Mouse (Mus musculus): Measurements from ENCODE around the gene Adra2a. TPM values are rescaled to one million over a fixed set of nuclear protein-coding genes. Genes with fewer than 3 reads are reported as not detected.

Adra2a gene
- polyA plus RNA-seq, 1 experiment from 2014 or later = 0.11 TPM

- no peaks in the 10 kb centered on the region for H3K36me3 ChIP-seq
- no peak for ATAC-seq (ENCODE audit: insufficient number of reproducible peaks, insufficient read depth, low FRiP score, low TSS enrichment, low read depth)
- H3K27me3 ChIP-seq = no peaks in the 10 kb centered on the region
- H3K4me3 ChIP-seq (replicated peaks) = no peak overlapping the region
- H3K4me1 ChIP-seq (replicated peaks) = no peaks in the 10 kb centered on the region
- 79% methylated on average over 9 of the region's 9 CpGs for WGBS
- no peak overlapping the region for H3K4me2 ChIP-seq
- no peak overlapping the region for H3K9ac ChIP-seq (replicated peaks)
- H3K9me3 ChIP-seq = no peaks in the 10 kb centered on the region
- H3K27ac ChIP-seq = no peak overlapping the region
Measured at GRCm38 (mm10) chr19:54081303-54081702, 37.4 kb downstream of the Adra2a start.

DNA sequence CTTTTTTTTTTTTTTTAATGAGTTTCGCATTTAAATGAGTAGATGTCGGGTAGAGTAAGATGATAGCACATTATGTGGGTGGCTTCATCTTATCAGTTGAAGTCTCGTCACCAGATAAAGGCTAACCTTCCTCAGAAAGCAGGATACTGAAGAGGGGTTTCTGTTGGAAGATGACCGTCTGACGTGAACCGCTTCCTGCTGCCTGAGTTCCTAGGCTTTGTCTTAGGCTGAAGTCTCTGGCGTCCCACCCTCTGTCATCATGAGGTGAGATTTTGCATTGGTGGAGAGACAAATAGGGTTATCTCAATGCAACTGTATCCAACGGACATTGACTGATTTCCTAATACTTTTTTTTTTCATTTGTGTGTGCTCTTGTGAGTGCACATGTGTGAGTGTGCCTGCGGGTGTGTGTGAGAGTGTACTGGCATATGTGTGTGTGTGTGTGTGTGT, 37.8 kb downstream of the Adra2a start:
- no peak for ATAC-seq (ENCODE audit: insufficient number of reproducible peaks, insufficient read depth, low FRiP score, low TSS enrichment, low read depth)
- H3K36me3 ChIP-seq = no peaks in the 10 kb centered on the region
- no peak overlapping the region for H3K4me2 ChIP-seq
- no peaks in the 10 kb centered on the region for H3K4me1 ChIP-seq (replicated peaks)
- 87% methylated on average over 9 of the region's 9 CpGs for WGBS
- H3K27me3 ChIP-seq = no peaks in the 10 kb centered on the region
- H3K4me3 ChIP-seq (replicated peaks) = no peak overlapping the region
- H3K9ac ChIP-seq (replicated peaks) = no peak overlapping the region
- H3K9me3 ChIP-seq = no peaks in the 10 kb centered on the region
- H3K27ac ChIP-seq = no peak overlapping the region

- Histone ChIP-seq H3K9me3 (no peaks in the 10 kb centered on the region), H3K27me3 (no peaks in the 10 kb centered on the region), H3K4me1 (replicated peaks) (no peaks in the 10 kb centered on the region), H3K4me3 (replicated peaks) (no peak overlapping the region), H3K36me3 (no peaks in the 10 kb centered on the region), H3K9ac (replicated peaks) (no peak overlapping the region), H3K27ac (no peak overlapping the region), H3K4me2 (no peak overlapping the region)
- no peak for ATAC-seq (ENCODE audit: insufficient number of reproducible peaks, insufficient read depth, low FRiP score, low TSS enrichment, low read depth)
- 62% methylated on average over 10 of the region's 10 CpGs for WGBS
Measured at GRCm38 (mm10) chr19:54087319-54087718, 43.4 kb downstream of the Adra2a start.

DNA sequence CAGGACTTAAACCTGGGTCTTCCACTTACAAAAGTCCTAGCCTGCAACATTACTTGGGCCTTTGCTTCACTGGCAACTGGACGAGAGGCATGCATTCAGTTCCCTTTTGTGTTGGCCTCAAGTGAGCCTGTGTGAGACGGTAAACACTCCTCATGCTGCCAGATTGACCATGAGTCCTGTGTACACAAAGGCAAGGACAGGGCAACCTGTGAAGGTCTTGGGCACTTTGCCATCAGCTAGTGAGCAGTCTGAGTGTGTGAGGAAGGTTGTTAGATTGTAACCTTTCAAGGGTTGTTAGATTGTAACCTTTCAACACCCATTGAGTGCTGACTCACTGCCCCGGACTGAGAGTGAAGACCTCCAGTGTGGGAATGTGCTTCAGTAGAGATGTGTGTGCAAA, 49.6 kb downstream of the Adra2a start:
- no peaks in the 10 kb centered on the region; the same call in 1 of the 2 replicates for H3K4me1 ChIP-seq (replicated peaks)
- H3K4me3 ChIP-seq (replicated peaks) = no peak overlapping the region
- no peak overlapping the region for H3K27ac ChIP-seq
- 90% methylated on average over 3 of the region's 3 CpGs for WGBS
- no peak for ATAC-seq (ENCODE audit: insufficient number of reproducible peaks, insufficient read depth, low FRiP score, low TSS enrichment, low read depth)
- H3K4me2 ChIP-seq = no peak overlapping the region
- H3K9me3 ChIP-seq = no peaks in the 10 kb centered on the region
- no peaks in the 10 kb centered on the region for H3K36me3 ChIP-seq
- H3K27me3 ChIP-seq = peaks cover 15% of the 10 kb centered on the region
- no peak overlapping the region for H3K9ac ChIP-seq (replicated peaks)

- Histone ChIP-seq H3K27ac (no peak overlapping the region), H3K9ac (replicated peaks) (no peak overlapping the region), H3K4me2 (no peak overlapping the region), H3K4me1 (replicated peaks) (no peaks in the 10 kb centered on the region; the same call in 1 of the 2 replicates), H3K36me3 (no peaks in the 10 kb centered on the region), H3K4me3 (replicated peaks) (no peak overlapping the region), H3K27me3 (peaks cover 15% of the 10 kb centered on the region), H3K9me3 (no peaks in the 10 kb centered on the region)
- 87% methylated on average over 5 of the region's 5 CpGs for WGBS
- no peak for ATAC-seq (ENCODE audit: insufficient number of reproducible peaks, insufficient read depth, low FRiP score, low TSS enrichment, low read depth)
Measured at GRCm38 (mm10) chr19:54095716-54096115, 51.8 kb downstream of the Adra2a start.

- H3K27me3 ChIP-seq = peaks cover 15% of the 10 kb centered on the region
- H3K36me3 ChIP-seq = no peaks in the 10 kb centered on the region
- no peak for ATAC-seq (ENCODE audit: insufficient number of reproducible peaks, insufficient read depth, low FRiP score, low TSS enrichment, low read depth)
- no peak overlapping the region for H3K4me2 ChIP-seq
- no peak overlapping the region for H3K9ac ChIP-seq (replicated peaks)
- WGBS = 92% methylated on average over 3 of the region's 3 CpGs
- no peaks in the 10 kb centered on the region for H3K9me3 ChIP-seq
- no peak overlapping the region for H3K27ac ChIP-seq
- no peak overlapping the region for H3K4me3 ChIP-seq (replicated peaks)
- no peaks in the 10 kb centered on the region; the same call in 1 of the 2 replicates for H3K4me1 ChIP-seq (replicated peaks)
Measured at GRCm38 (mm10) chr19:54098367-54098766, 54.4 kb downstream of the Adra2a start.

Other genes with a start within 250 kb of the Adra2a start
- 106 and 107 TPM in 2 replicates for gene Pdcd4, start 151.9 kb upstream of the Adra2a start, polyA plus RNA-seq (2016; fragmentation: Nextera tagmentation; extraction: Ambion mirVana)
- gene Shoc2, start 99.8 kb upstream of the Adra2a start, polyA plus RNA-seq (2016; fragmentation: Nextera tagmentation; extraction: Ambion mirVana) = 41.7 and 46.8 TPM in 2 replicates
- 89.6 and 93.3 TPM in 2 replicates for gene Bbip1, start 99.5 kb upstream of the Adra2a start, polyA plus RNA-seq (2016; fragmentation: Nextera tagmentation; extraction: Ambion mirVana)

Data from limb, embryonic 12.5 days (tissue).